Mouse (Mus musculus) midbrain, postnatal 0 days (tissue): ENCODE measurements around the gene Spock1. TPM values are rescaled to one million over a fixed set of nuclear protein-coding genes. Genes with fewer than 3 reads are reported as not detected.
A peak's percentile ranks its signal among the peaks of the same experiment; 100 is the strongest.

Experiments
- ATAC-seq: fragments of 200-750 bp; cut with Nextera tagmentation; 2 replicates; pipeline ENCODE4 v1.8.0; 2017; ENCODE audit warnings: moderate number of reproducible peaks, mild to moderate bottlenecking, moderate TSS enrichment, moderate library complexity; ENCODE audit not compliant: low FRiP score
- DNase-seq: peaks from one replicate; pipeline ENCODE4 v3.0.0-alpha.2; 2015; ENCODE audit warnings: low spot score
- H3K27ac ChIP-seq: fragments of 300-500 bp; sonication (generic); 2 replicates; pipeline ENCODE4 v1.5.1; 2014; ENCODE audit warnings: low read depth, mild to moderate bottlenecking, low read length, mixed read lengths
- H3K27me3 ChIP-seq: fragments of 300-500 bp; sonication (generic); 2 replicates; pipeline ENCODE4 v1.6.1; 2014; ENCODE audit warnings: low read length, control low read depth, mixed read lengths; ENCODE audit not compliant: insufficient read depth
- H3K36me3 ChIP-seq: fragments of 300-500 bp; sonication (generic); 2 replicates; pipeline ENCODE4 v1.6.1; 2014; ENCODE audit warnings: low read length, control low read depth, mixed read lengths; ENCODE audit not compliant: insufficient read depth
- H3K4me1 ChIP-seq: fragments of 300-500 bp; sonication (generic); 2 replicates; pipeline ENCODE4 v1.6.1; 2014; ENCODE audit warnings: mild to moderate bottlenecking, control low read depth, antibody characterized with exemption, low read length, mixed read lengths; ENCODE audit not compliant: insufficient read depth
- H3K4me2 ChIP-seq: fragments of 300-500 bp; sonication (generic); 2 replicates; pipeline ENCODE4 v1.6.1; 2014; ENCODE audit warnings: low read depth, mild to moderate bottlenecking, low read length, mixed read lengths; ENCODE audit not compliant: poor library complexity, severe bottlenecking
- H3K4me3 ChIP-seq: fragments of 300-500 bp; sonication (generic); 2 replicates; pipeline ENCODE4 v1.5.1; 2014; ENCODE audit warnings: low read depth, mild to moderate bottlenecking, low read length, moderate library complexity
- H3K9ac ChIP-seq: fragments of 300-500 bp; sonication (generic); replicated peaks from 2 replicates; pipeline ENCODE4 v1.6.1; 2014; ENCODE audit warnings: mild to moderate bottlenecking, low read length, moderate library complexity, mixed read lengths; ENCODE audit not compliant: poor library complexity, severe bottlenecking
- H3K9me3 ChIP-seq: fragments of 300-500 bp; sonication (generic); 2 replicates; pipeline ENCODE4 v1.6.1; 2016; ENCODE audit warnings: low read length, control low read depth
- CTCF ChIP-seq: IDR thresholded peaks from 2 replicates; pipeline ENCODE4 v1.5.1; 2016; ENCODE audit warnings: antibody characterized with exemption, mild to moderate bottlenecking
- WGBS: fragments of 180-500 bp; shearing (Covaris S2); extraction: QIAGEN DNeasy Blood & Tissue Kit; methylation state at CpG from one replicate; pipeline ENCODE4 v1.1.7; 2014; 5-methylcytosine and 5-hydroxymethylcytosine counted together
- polyA plus RNA-seq: library from polyadenylated mRNA; unstranded; fragments of >200 nt; fragmentation: Nextera tagmentation; extraction: Ambion mirVana; gene quantifications from 2 replicates; pipeline ENCODE4 v1.2.1, GENCODE M21; 2015
- total RNA-seq: library from RNA; depleted of rRNA; stranded (reverse); fragments of >200 nt; gene quantifications from 2 replicates; pipeline ENCODE4 v1.2.3, GENCODE M21; 2014

Spock1 gene
- total and polyA plus RNA-seq, 2 experiments from 2014 or later = 91.5 to 94.8 TPM

DNA sequence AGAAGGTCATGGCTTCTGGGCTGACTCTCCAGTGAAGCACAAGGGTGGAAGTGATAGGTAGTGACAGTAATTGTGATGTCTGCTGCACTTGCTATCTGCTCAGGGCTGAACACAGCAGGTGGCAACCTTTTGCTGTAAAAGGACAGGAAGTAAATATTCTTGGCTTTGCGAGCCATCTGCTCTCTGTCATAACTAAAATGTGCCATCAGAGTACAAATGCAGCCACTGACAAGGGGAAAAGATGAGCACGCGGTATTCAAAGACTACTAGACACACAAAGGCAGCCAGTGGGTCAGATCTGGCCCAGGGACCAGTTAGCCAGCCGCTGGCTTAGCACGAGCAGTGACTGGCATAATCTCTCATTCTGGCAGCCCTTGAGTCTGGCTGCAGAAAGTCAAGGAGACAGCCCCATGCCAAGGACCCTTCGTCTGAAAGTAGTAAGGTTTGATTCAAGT is 126.0 kb downstream of the Spock1 start:
- no peak for TF ChIP-seq CTCF
- DNase-seq (peak; percentile 79), ATAC-seq (0 out of 2 replicates have a peak, but pooled peaks have one; percentile 20)
- H3K4me1 ChIP-seq = 0 out of 2 replicates have a peak, but pooled peaks cover 7% of the 10 kb centered on the region
- H3K4me2 ChIP-seq = no peak overlapping the region
- H3K27me3 ChIP-seq = no peaks in the 10 kb centered on the region
- WGBS = 60% methylated on average over 6 of the region's 6 CpGs
- no peak overlapping the region for H3K9ac ChIP-seq
- no peak overlapping the region for H3K4me3 ChIP-seq
- H3K36me3 ChIP-seq = no peaks in the 10 kb centered on the region
- no peaks in the 10 kb centered on the region for H3K9me3 ChIP-seq
- H3K27ac ChIP-seq = no peak overlapping the region

GRCm38 (mm10) chr13:57779146-57779545 is 129.0 kb downstream of the Spock1 start:
- TF ChIP-seq CTCF = peak; percentile 56
- H3K4me1 ChIP-seq = 0 out of 2 replicates have a peak, but pooled peaks cover 7% of the 10 kb centered on the region
- DNase-seq (no peak), ATAC-seq (no peak)
- H3K27me3 ChIP-seq = no peaks in the 10 kb centered on the region
- H3K4me2 ChIP-seq = no peak overlapping the region
- no peak overlapping the region for H3K9ac ChIP-seq
- no peaks in the 10 kb centered on the region for H3K9me3 ChIP-seq
- no peak overlapping the region for H3K4me3 ChIP-seq
- no peak overlapping the region for H3K27ac ChIP-seq
- WGBS = 78% methylated on average over 4 of the region's 4 CpGs
- no peaks in the 10 kb centered on the region for H3K36me3 ChIP-seq

DNA sequence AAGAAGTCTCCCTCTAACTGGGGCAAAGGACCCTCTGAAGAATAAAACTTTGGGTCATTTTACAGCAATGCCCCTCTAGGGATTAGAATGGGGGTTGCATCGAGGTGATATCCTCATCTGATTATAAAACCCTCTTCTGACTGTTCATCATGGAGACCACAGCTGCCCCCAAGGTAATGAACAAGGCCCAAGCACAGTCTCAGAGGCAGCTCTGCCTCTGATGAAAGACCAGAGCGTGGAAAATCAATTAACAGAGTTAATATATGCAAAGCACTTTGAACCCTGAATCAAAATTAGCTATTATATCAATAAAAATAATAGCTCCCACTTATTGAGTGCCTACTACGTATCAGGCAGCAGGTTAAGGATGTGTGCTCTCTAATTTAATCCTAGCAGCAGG is 129.6 kb downstream of the Spock1 start:
- TF ChIP-seq CTCF = no peak
- Histone ChIP-seq H3K4me2 (no peak overlapping the region), H3K27ac (no peak overlapping the region), H3K4me1 (0 out of 2 replicates have a peak, but pooled peaks cover 7% of the 10 kb centered on the region), H3K4me3 (no peak overlapping the region), H3K27me3 (no peaks in the 10 kb centered on the region), H3K36me3 (no peaks in the 10 kb centered on the region), H3K9ac (no peak overlapping the region), H3K9me3 (no peaks in the 10 kb centered on the region)
- 29% methylated on average over 3 of the region's 3 CpGs for WGBS
- no peak for ATAC-seq
- no peak for DNase-seq

DNA sequence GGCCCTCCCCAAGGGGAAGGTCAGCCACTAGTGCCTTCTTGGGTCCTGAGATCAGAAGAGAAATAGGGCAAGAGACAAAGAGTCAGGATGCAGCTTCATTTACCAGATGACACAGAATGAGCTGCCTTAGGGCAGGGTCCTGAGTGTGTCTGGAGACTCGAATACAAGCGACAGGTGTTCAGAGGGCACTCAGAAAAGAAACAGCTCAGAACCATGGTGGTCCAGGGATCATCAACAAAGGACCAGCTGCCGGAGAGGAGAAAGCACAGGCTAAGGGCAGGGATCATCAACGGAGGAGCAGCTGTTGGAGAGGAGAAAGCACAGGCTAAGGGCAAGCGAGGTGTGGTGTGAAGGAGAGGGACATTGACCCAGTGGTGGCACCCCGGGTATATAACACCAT is 136.1 kb downstream of the Spock1 start:
- no peak overlapping the region for H3K4me3 ChIP-seq
- no peaks in the 10 kb centered on the region for H3K9me3 ChIP-seq
- no peak overlapping the region for H3K27ac ChIP-seq
- no peak for TF ChIP-seq CTCF
- H3K27me3 ChIP-seq = no peaks in the 10 kb centered on the region
- 76% methylated on average over 6 of the region's 6 CpGs for WGBS
- ATAC-seq (no peak), DNase-seq (no peak)
- no peak overlapping the region for H3K9ac ChIP-seq
- no peak overlapping the region for H3K4me2 ChIP-seq
- H3K36me3 ChIP-seq = no peaks in the 10 kb centered on the region
- 0 out of 2 replicates have a peak, but pooled peaks cover 5% of the 10 kb centered on the region for H3K4me1 ChIP-seq

GRCm38 (mm10) chr13:57766721-57767120 is 141.4 kb downstream of the Spock1 start:
- H3K36me3 ChIP-seq = no peaks in the 10 kb centered on the region
- TF ChIP-seq CTCF = peak; percentile 52
- H3K4me3 ChIP-seq = no peak overlapping the region
- H3K9me3 ChIP-seq = no peaks in the 10 kb centered on the region
- 0 out of 2 replicates have a peak, but pooled peaks cover 5% of the 10 kb centered on the region for H3K4me1 ChIP-seq
- DNase-seq (no peak), ATAC-seq (no peak)
- no peak overlapping the region for H3K4me2 ChIP-seq
- H3K27ac ChIP-seq = no peak overlapping the region
- no peak overlapping the region for H3K9ac ChIP-seq
- WGBS = 63% methylated on average over 3 of the region's 3 CpGs
- H3K27me3 ChIP-seq = no peaks in the 10 kb centered on the region

GRCm38 (mm10) chr13:57761122-57761521 is 147.0 kb downstream of the Spock1 start:
- Histone ChIP-seq H3K4me3 (no peak overlapping the region), H3K36me3 (no peaks in the 10 kb centered on the region), H3K4me1 (no peaks in the 10 kb centered on the region), H3K27ac (no peak overlapping the region), H3K4me2 (no peak overlapping the region), H3K27me3 (no peaks in the 10 kb centered on the region), H3K9me3 (no peaks in the 10 kb centered on the region), H3K9ac (no peak overlapping the region)
- DNase-seq (no peak), ATAC-seq (no peak)
- 93% methylated on average over 5 of the region's 5 CpGs for WGBS
- TF ChIP-seq CTCF = no peak
